Mouse (Mus musculus) right cerebral cortex, adult 18-20 months (tissue): ENCODE measurements around the gene Ccnd3.
"Not testable (repeated sequence)": the region's sequence is repeated elsewhere in the genome, so short reads cannot be mapped to it uniquely, and the experiment has no call there.

ENCODE experiments used
- DNase-seq: peaks from one replicate; pipeline ENCODE4 v3.0.0; 2022; ENCODE audit warnings: mixed read lengths

Gene Ccnd3

GRCm38 (mm10) chr17:47596839-47597164 is 92.0 kb downstream of the Ccnd3 start:
- no peak for DNase-seq

GRCm38 (mm10) chr17:47597261-47597660 is 92.4 kb downstream of the Ccnd3 start:
- no peak for DNase-seq

- no peak for DNase-seq
Measured at GRCm38 (mm10) chr17:47597838-47598579, 93.2 kb downstream of the Ccnd3 start.

GRCm38 (mm10) chr17:47598580-47599304 is 93.9 kb downstream of the Ccnd3 start:
- DNase-seq: not testable (repeated sequence)

GRCm38 (mm10) chr17:47599511-47600297 is 94.9 kb downstream of the Ccnd3 start:
- DNase-seq: no peak

- DNase-seq: no peak
Measured at GRCm38 (mm10) chr17:47600601-47601388, 95.9 kb downstream of the Ccnd3 start.

- DNase-seq: no peak
Measured at GRCm38 (mm10) chr17:47601389-47601755, 96.5 kb downstream of the Ccnd3 start.

GRCm38 (mm10) chr17:47602289-47602688 is 97.4 kb downstream of the Ccnd3 start:
- no peak for DNase-seq

- no peak for DNase-seq
Measured at GRCm38 (mm10) chr17:47606220-47606619, 101.4 kb downstream of the Ccnd3 start.

- no peak for DNase-seq
Measured at GRCm38 (mm10) chr17:47609182-47609581, 104.3 kb downstream of the Ccnd3 start.

- DNase-seq: peak; percentile 98
Measured at GRCm38 (mm10) chr17:47610849-47611660, 106.2 kb downstream of the Ccnd3 start, which contains the start of the genes Bysl, Med20 and Gm20517. Gene Bysl, minus strand, starts transcription at chr17:47611492. Gene Med20, plus strand, starts transcription at chr17:47611582. Gene Gm20517, plus strand, starts transcription at chr17:47611589.

- no peak for DNase-seq
Measured at GRCm38 (mm10) chr17:47611661-47611982, 106.8 kb downstream of the Ccnd3 start.

- DNase-seq: no peak
Measured at GRCm38 (mm10) chr17:47614018-47614417, 109.2 kb downstream of the Ccnd3 start.

- no peak for DNase-seq
Measured at GRCm38 (mm10) chr17:47616119-47616518, 111.3 kb downstream of the Ccnd3 start.

GRCm38 (mm10) chr17:47616652-47617051 is 111.8 kb downstream of the Ccnd3 start:
- no peak for DNase-seq

- no peak for DNase-seq
Measured at GRCm38 (mm10) chr17:47617605-47618307, 112.9 kb downstream of the Ccnd3 start.

- no peak for DNase-seq
Measured at GRCm38 (mm10) chr17:47618556-47619311, 113.9 kb downstream of the Ccnd3 start.

GRCm38 (mm10) chr17:47622912-47623554 is 118.2 kb downstream of the Ccnd3 start:
- DNase-seq: no peak

GRCm38 (mm10) chr17:47624572-47624971 is 119.7 kb downstream of the Ccnd3 start:
- DNase-seq: not testable (repeated sequence)

GRCm38 (mm10) chr17:47625088-47625487 is 120.2 kb downstream of the Ccnd3 start:
- DNase-seq: no peak
